18 mouse cellular contexts compared by ENCODE assay signal in the genomic region with DNA sequence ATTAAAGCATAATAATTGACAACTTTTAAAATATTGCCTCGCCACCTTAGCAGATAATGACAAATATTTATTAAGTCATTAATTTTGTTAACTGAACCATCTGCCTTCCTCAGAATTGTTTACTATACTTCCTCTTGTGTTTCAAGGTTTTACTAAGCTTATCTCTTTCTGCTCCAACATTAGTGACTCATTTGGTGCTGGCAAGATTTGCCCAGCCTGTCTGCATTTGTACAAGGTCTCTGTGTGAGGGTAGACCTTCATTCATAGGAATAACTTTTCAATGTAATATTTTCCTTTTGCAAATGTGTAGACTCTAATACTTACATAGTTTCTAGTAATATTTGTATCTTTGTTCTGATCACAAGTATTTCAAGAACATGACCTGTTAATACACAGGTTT.
A peak's percentile ranks its signal among the peaks of the same experiment; 100 is the strongest.
DNase-seq lines count a peak whose midpoint lies in the region; TF ChIP-seq lines count a peak whose summit lies in the region.
"Had no signal": no experiment of that assay in that cellular context is flagged by ENCODE, and none has a peak within 500 bp of the region (broad histone marks: within the 10 kb centered on the region; RNA-seq: fewer than 3 reads in every experiment).

No protein-coding gene starts in this region.

- intact Hi-C loops in gastrocnemius, adult 2 months (cut with DNase I) = no loop called here

- no peak for TF ChIP-seq CTCF in gastrocnemius, adult 2 months (IDR thresholded peaks at IDR 0.05)

- H3K27ac ChIP-seq in gastrocnemius, adult 2 months = no peak overlapping the region
- H3K27ac ChIP-seq: embryonic facial prominence, embryonic 10.5 days; forebrain, embryonic 13.5 days; heart, embryonic 13.5 days; hindbrain, embryonic 15.5 days had no signal

- H3K4me3 ChIP-seq in gastrocnemius, adult 2 months = no peak overlapping the region
- H3K4me3 ChIP-seq: embryonic facial prominence, embryonic 10.5 days; forebrain, embryonic 13.5 days; heart, embryonic 13.5 days; hindbrain, embryonic 15.5 days had no signal

- peak; percentile 65 for DNase-seq in adrenal gland, adult 2 months
- no peak for DNase-seq in adrenal gland, postnatal 4 days (ENCODE audit: low spot score in 2 of 2)
- DNase-seq in MEL-GATA-1-ER (ENCODE audit: extremely low read depth, low read depth) = peak; percentile 24
- peak; percentile 51 for DNase-seq in adrenal gland, postnatal 14 days
- no peak for DNase-seq in kidney, postnatal 10 days
- DNase-seq in embryo, embryonic 10.5 days (ENCODE audit: low spot score) = no peak
- no peak for DNase-seq in gastrocnemius, adult 2 months
- DNase-seq: cerebellum, adult 18-20 months; cerebellum, adult 9-11 months; cerebellum, postnatal 36 days; forebrain, postnatal 0 days; gastrocnemius, postnatal 36 days; heart, adult 11 months; heart, postnatal 36 days had no signal

Comparison
In these comparisons a context has a peak if more than half of its experiments do, and no peak if none do; other contexts are left out.
1. DNase-seq: peak in adrenal gland, adult 2 months (single experiment), MEL-GATA-1-ER (single experiment) and adrenal gland, postnatal 14 days (single experiment); none in adrenal gland, postnatal 4 days (0 of 2), kidney, postnatal 10 days (single experiment), embryo, embryonic 10.5 days (single experiment) and gastrocnemius, adult 2 months (single experiment).